Mouse (Mus musculus): ENCODE data around the gene Emid1. TPM values are rescaled to one million over a fixed set of nuclear protein-coding genes. Genes with fewer than 3 reads are reported as not detected.

Gene Emid1
- polyA plus RNA-seq, 1 experiment from 2014 or later = 4.8 TPM

GRCm38 (mm10) chr11:5158056-5158455 is 6.0 kb upstream of the Emid1 start:
- Histone ChIP-seq H3K4me3 (ENCODE audit: low read depth, low read length) (no peak overlapping the region), H3K4me2 (ENCODE audit: low read depth, low read length) (no peak overlapping the region), H3K27me3 (ENCODE audit: insufficient read depth, low read length) (no peaks in the 10 kb centered on the region), H3K27ac (ENCODE audit: low read depth) (no peak overlapping the region), H3K9ac (replicated peaks) (no peak overlapping the region), H3K9me3 (ENCODE audit: low read length) (peaks cover 6% of the 10 kb centered on the region), H3K36me3 (replicated peaks; ENCODE audit: insufficient read depth, low read length) (no peaks in the 10 kb centered on the region), H3K4me1 (ENCODE audit: insufficient read depth) (0 out of 2 replicates have a peak, but pooled peaks cover 4% of the 10 kb centered on the region)
- 85% methylated on average over 11 of the region's 11 CpGs for WGBS (ENCODE audit: insufficient replicate concordance)
- no peak for TF ChIP-seq EP300 (IDR thresholded peaks at IDR 0.05; ENCODE audit: low read depth)
- TF ChIP-seq CTCF (IDR thresholded peaks at IDR 0.05; ENCODE audit: low read depth) = no peak
- DNase-seq (no peak), ATAC-seq (no peak)

DNA sequence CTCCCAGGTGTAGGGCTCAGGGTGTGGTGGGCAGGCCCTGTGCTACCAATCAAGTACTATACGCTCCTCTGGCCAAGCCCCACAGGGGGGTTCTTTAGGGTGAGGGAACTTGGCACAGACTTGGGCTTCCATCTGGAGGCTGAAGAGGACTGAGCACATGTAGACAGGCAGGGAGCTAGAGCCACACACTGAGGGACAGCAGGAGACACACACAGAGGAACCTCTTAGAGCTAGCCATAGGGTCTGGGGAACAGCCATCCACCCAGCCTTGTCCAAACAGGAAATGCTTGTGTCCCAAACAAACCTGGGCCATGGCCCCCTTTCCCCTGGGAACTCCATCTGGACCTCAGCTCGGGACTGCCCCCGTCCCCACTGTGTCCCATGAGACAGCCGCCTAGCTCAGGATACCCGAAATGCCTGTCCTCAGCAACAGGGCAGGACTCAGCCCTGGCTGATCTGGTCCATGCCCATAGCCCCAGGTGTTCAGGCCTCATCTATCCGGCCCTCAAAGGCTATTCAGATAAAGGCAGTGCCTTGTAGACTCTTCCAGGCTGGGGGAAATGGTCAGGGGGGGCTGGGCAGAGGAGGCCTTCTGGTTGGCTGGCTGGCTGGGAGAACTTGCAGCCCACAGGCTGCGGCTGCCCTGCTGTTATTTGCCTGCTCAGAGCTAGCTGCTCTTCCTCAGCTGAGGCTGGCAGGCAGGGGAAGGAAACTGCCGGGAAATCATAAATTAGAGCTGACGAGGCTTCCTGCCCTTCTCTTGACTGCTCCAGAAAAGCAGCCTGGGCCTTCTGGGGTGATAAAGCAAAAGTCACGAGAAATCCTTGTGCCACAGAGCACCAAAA is 3.1 kb upstream of the Emid1 start:
- H3K9me3 ChIP-seq (ENCODE audit: low read length) = no peaks in the 10 kb centered on the region
- no peak for TF ChIP-seq CTCF (IDR thresholded peaks at IDR 0.05; ENCODE audit: low read depth)
- TF ChIP-seq EP300 (IDR thresholded peaks at IDR 0.05; ENCODE audit: low read depth) = no peak
- H3K4me3 ChIP-seq (ENCODE audit: low read depth, low read length) = no peak overlapping the region
- H3K9ac ChIP-seq (replicated peaks) = no peak overlapping the region
- no peak for ATAC-seq
- peaks cover 8% of the 10 kb centered on the region; the same call in 1 of the 2 replicates for H3K4me1 ChIP-seq (ENCODE audit: insufficient read depth)
- 38% methylated on average over 10 of the region's 10 CpGs for WGBS (ENCODE audit: insufficient replicate concordance)
- no peaks in the 10 kb centered on the region for H3K36me3 ChIP-seq (replicated peaks; ENCODE audit: insufficient read depth, low read length)
- no peak overlapping the region for H3K4me2 ChIP-seq (ENCODE audit: low read depth, low read length)
- H3K27me3 ChIP-seq (ENCODE audit: insufficient read depth, low read length) = peaks cover 21% of the 10 kb centered on the region; the same call in 1 of the 2 replicates
- no peak for DNase-seq
- H3K27ac ChIP-seq (ENCODE audit: low read depth) = peak overlapping the region; percentile 24; the same call in 1 of the 2 replicates

DNA sequence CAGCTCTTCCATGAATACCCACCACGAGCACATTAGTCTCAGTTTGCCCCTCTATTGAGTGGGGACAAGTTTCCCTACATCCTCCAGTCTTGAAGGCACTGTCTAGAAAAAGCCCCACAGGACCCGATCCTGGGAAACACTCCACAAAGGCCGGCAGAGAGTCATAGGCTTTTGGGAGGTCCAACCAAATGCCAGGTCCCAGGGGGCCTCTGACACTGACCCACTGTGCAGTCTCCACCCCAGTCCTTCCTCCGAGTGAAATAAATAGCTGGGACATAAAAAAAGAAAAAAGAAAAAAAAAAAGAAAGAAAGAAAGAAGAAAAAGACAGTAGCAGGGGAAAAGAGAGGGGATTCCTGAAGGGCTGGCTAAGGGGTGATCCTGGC is 818 bp downstream of the Emid1 start:
- peaks cover 19% of the 10 kb centered on the region for H3K4me1 ChIP-seq (ENCODE audit: insufficient read depth)
- no peak overlapping the region; the same call in 1 of the 2 replicates for H3K9ac ChIP-seq (replicated peaks)
- H3K9me3 ChIP-seq (ENCODE audit: low read length) = no peaks in the 10 kb centered on the region
- H3K4me3 ChIP-seq (ENCODE audit: low read depth, low read length) = peak overlapping the region; percentile 51
- 29% methylated on average over 4 of the region's 4 CpGs for WGBS (ENCODE audit: insufficient replicate concordance)
- ATAC-seq (no peak), DNase-seq (no peak)
- H3K27ac ChIP-seq (ENCODE audit: low read depth) = 0 out of 2 replicates have a peak overlapping the region, but pooled peaks have one; percentile 29
- peaks cover 21% of the 10 kb centered on the region; the same call in 1 of the 2 replicates for H3K27me3 ChIP-seq (ENCODE audit: insufficient read depth, low read length)
- H3K36me3 ChIP-seq (replicated peaks; ENCODE audit: insufficient read depth, low read length) = no peaks in the 10 kb centered on the region
- TF ChIP-seq EP300 (IDR thresholded peaks at IDR 0.05; ENCODE audit: low read depth) = no peak
- no peak for TF ChIP-seq CTCF (IDR thresholded peaks at IDR 0.05; ENCODE audit: low read depth)
- peak overlapping the region; percentile 84 for H3K4me2 ChIP-seq (ENCODE audit: low read depth, low read length)

- Histone ChIP-seq H3K4me2 (ENCODE audit: low read depth, low read length) (peak overlapping the region; percentile 84), H3K9me3 (ENCODE audit: low read length) (no peaks in the 10 kb centered on the region), H3K36me3 (replicated peaks; ENCODE audit: insufficient read depth, low read length) (no peaks in the 10 kb centered on the region), H3K27ac (ENCODE audit: low read depth) (peak overlapping the region; percentile 29; the same call in 1 of the 2 replicates), H3K4me1 (ENCODE audit: insufficient read depth) (peaks cover 19% of the 10 kb centered on the region), H3K27me3 (ENCODE audit: insufficient read depth, low read length) (peaks cover 21% of the 10 kb centered on the region; the same call in 1 of the 2 replicates), H3K4me3 (ENCODE audit: low read depth, low read length) (peak overlapping the region; percentile 51; the same call in 1 of the 2 replicates), H3K9ac (replicated peaks) (peak overlapping the region; percentile 34; the same call in 1 of the 2 replicates)
- WGBS (ENCODE audit: insufficient replicate concordance) = 41% methylated on average over 9 of the region's 9 CpGs
- DNase-seq (peak; percentile 60), ATAC-seq (peak; percentile 47; the same call in 1 of the 2 replicates)
- no peak for TF ChIP-seq EP300 (IDR thresholded peaks at IDR 0.05; ENCODE audit: low read depth)
- TF ChIP-seq CTCF (IDR thresholded peaks at IDR 0.05; ENCODE audit: low read depth) = no peak
Measured at GRCm38 (mm10) chr11:5150416-5151246, 1.4 kb downstream of the Emid1 start.

- Histone ChIP-seq H3K36me3 (replicated peaks; ENCODE audit: insufficient read depth, low read length) (no peaks in the 10 kb centered on the region), H3K4me1 (ENCODE audit: insufficient read depth) (peaks cover 17% of the 10 kb centered on the region), H3K9me3 (ENCODE audit: low read length) (no peaks in the 10 kb centered on the region), H3K4me3 (ENCODE audit: low read depth, low read length) (no peak overlapping the region), H3K4me2 (ENCODE audit: low read depth, low read length) (peak overlapping the region; percentile 84; the same call in 1 of the 2 replicates), H3K9ac (replicated peaks) (no peak overlapping the region), H3K27ac (ENCODE audit: low read depth) (peak overlapping the region; percentile 26; the same call in 1 of the 2 replicates), H3K27me3 (ENCODE audit: insufficient read depth, low read length) (peaks cover 21% of the 10 kb centered on the region; the same call in 1 of the 2 replicates)
- no peak for TF ChIP-seq CTCF (IDR thresholded peaks at IDR 0.05; ENCODE audit: low read depth)
- TF ChIP-seq EP300 (IDR thresholded peaks at IDR 0.05; ENCODE audit: low read depth) = no peak
- 52% methylated on average over 9 of the region's 9 CpGs for WGBS (ENCODE audit: insufficient replicate concordance)
- DNase-seq (no peak), ATAC-seq (no peak)
Measured at GRCm38 (mm10) chr11:5149955-5150354, 2.1 kb downstream of the Emid1 start.
